Mouse (Mus musculus) stomach, embryonic 15.5 days (tissue): ENCODE measurements around the gene Pawr. TPM values are rescaled to one million over a fixed set of nuclear protein-coding genes. Genes with fewer than 3 reads are reported as not detected.

Source experiments
- ATAC-seq: fragments of 200-750 bp; cut with Nextera tagmentation; 2 replicates; pipeline ENCODE4 v1.8.0; 2017; ENCODE audit warnings: low read depth, moderate number of reproducible peaks, moderate TSS enrichment; ENCODE audit not compliant: insufficient read depth, low FRiP score
- H3K27ac ChIP-seq: fragments of 300-500 bp; sonication (generic); 2 replicates; pipeline ENCODE4 v1.5.1; 2015; ENCODE audit warnings: mild to moderate bottlenecking, inconsistent platforms
- H3K27me3 ChIP-seq: fragments of 300-500 bp; sonication (generic); replicated peaks from 2 replicates; pipeline ENCODE4 v1.6.1; 2015; ENCODE audit warnings: inconsistent platforms
- H3K36me3 ChIP-seq: fragments of 300-500 bp; sonication (generic); 2 replicates; pipeline ENCODE4 v1.6.1; 2015; ENCODE audit warnings: inconsistent platforms
- H3K4me1 ChIP-seq: fragments of 300-500 bp; sonication (generic); 2 replicates; pipeline ENCODE4 v1.6.1; 2015; ENCODE audit warnings: inconsistent platforms
- H3K4me2 ChIP-seq: fragments of 300-500 bp; sonication (generic); 2 replicates; pipeline ENCODE4 v1.6.1; 2015; ENCODE audit warnings: mild to moderate bottlenecking, inconsistent platforms
- H3K4me3 ChIP-seq: fragments of 300-500 bp; sonication (generic); replicated peaks from 2 replicates; pipeline ENCODE4 v1.5.1; 2015; ENCODE audit warnings: inconsistent platforms
- H3K9ac ChIP-seq: fragments of 300-500 bp; sonication (generic); 2 replicates; pipeline ENCODE4 v1.6.1; 2015; ENCODE audit warnings: inconsistent platforms
- H3K9me3 ChIP-seq: fragments of 300-500 bp; sonication (generic); 2 replicates; pipeline ENCODE4 v1.6.1; 2016; ENCODE audit warnings: inconsistent platforms
- WGBS: fragments of 180-500 bp; shearing (Covaris S2); methylation state at CpG from one replicate; pipeline ENCODE4 v1.1.7; 2015; 5-methylcytosine and 5-hydroxymethylcytosine counted together
- polyA plus RNA-seq: library from polyadenylated mRNA; unstranded; fragments of >200 nt; fragmentation: Nextera tagmentation; extraction: Ambion mirVana; gene quantifications from 2 replicates; pipeline ENCODE4 v1.2.1, GENCODE M21; 2015

Gene Pawr
- polyA plus RNA-seq, 1 experiment from 2014 or later = 15.0 TPM

GRCm38 (mm10) chr10:108293620-108294195 lies 38.2 kb upstream of the Pawr start:
- Histone ChIP-seq H3K4me1 (no peaks in the 10 kb centered on the region), H3K4me3 (no peak overlapping the region), H3K27ac (no peak overlapping the region), H3K4me2 (no peak overlapping the region), H3K9ac (no peak overlapping the region), H3K36me3 (no peaks in the 10 kb centered on the region), H3K27me3 (no peaks in the 10 kb centered on the region), H3K9me3 (no peaks in the 10 kb centered on the region)
- WGBS = 83% methylated on average over 16 of the region's 16 CpGs
- ATAC-seq = no peak

- H3K27ac ChIP-seq = no peak overlapping the region
- no peak overlapping the region for H3K9ac ChIP-seq
- H3K27me3 ChIP-seq = no peaks in the 10 kb centered on the region
- ATAC-seq = no peak
- H3K9me3 ChIP-seq = no peaks in the 10 kb centered on the region
- H3K36me3 ChIP-seq = no peaks in the 10 kb centered on the region
- H3K4me2 ChIP-seq = no peak overlapping the region
- no peak overlapping the region for H3K4me3 ChIP-seq
- WGBS = 83% methylated on average over 7 of the region's 7 CpGs
- H3K4me1 ChIP-seq = no peaks in the 10 kb centered on the region
Measured at GRCm38 (mm10) chr10:108294766-108295165, 37.2 kb upstream of the Pawr start.

GRCm38 (mm10) chr10:108296446-108296845 lies 35.5 kb upstream of the Pawr start:
- WGBS = 85% methylated on average over 7 of the region's 7 CpGs
- no peaks in the 10 kb centered on the region for H3K27me3 ChIP-seq
- no peak overlapping the region for H3K27ac ChIP-seq
- no peak overlapping the region for H3K4me3 ChIP-seq
- H3K9ac ChIP-seq = no peak overlapping the region
- H3K9me3 ChIP-seq = no peaks in the 10 kb centered on the region
- no peaks in the 10 kb centered on the region for H3K36me3 ChIP-seq
- no peak overlapping the region for H3K4me2 ChIP-seq
- no peak for ATAC-seq
- H3K4me1 ChIP-seq = no peaks in the 10 kb centered on the region

- no peaks in the 10 kb centered on the region for H3K27me3 ChIP-seq
- H3K27ac ChIP-seq = no peak overlapping the region
- no peaks in the 10 kb centered on the region for H3K9me3 ChIP-seq
- H3K9ac ChIP-seq = no peak overlapping the region
- no peak overlapping the region for H3K4me3 ChIP-seq
- H3K4me2 ChIP-seq = no peak overlapping the region
- no peaks in the 10 kb centered on the region for H3K4me1 ChIP-seq
- WGBS = 91% methylated on average over 13 of the region's 13 CpGs
- ATAC-seq = no peak
- H3K36me3 ChIP-seq = no peaks in the 10 kb centered on the region
Measured at GRCm38 (mm10) chr10:108298261-108298660, 33.7 kb upstream of the Pawr start.

GRCm38 (mm10) chr10:108298841-108299545 lies 32.9 kb upstream of the Pawr start:
- Histone ChIP-seq H3K4me3 (no peak overlapping the region), H3K9me3 (no peaks in the 10 kb centered on the region), H3K27ac (no peak overlapping the region), H3K27me3 (no peaks in the 10 kb centered on the region), H3K36me3 (no peaks in the 10 kb centered on the region), H3K9ac (no peak overlapping the region), H3K4me2 (no peak overlapping the region), H3K4me1 (no peaks in the 10 kb centered on the region)
- WGBS = 70% methylated on average over 16 of the region's 17 CpGs
- no peak for ATAC-seq

- Histone ChIP-seq H3K4me3 (no peak overlapping the region), H3K36me3 (no peaks in the 10 kb centered on the region), H3K4me2 (no peak overlapping the region), H3K27ac (no peak overlapping the region), H3K9me3 (no peaks in the 10 kb centered on the region), H3K9ac (no peak overlapping the region), H3K4me1 (no peaks in the 10 kb centered on the region), H3K27me3 (no peaks in the 10 kb centered on the region)
- WGBS = 54% methylated on average over 11 of the region's 11 CpGs
- ATAC-seq = 0 out of 2 replicates have a peak, but pooled peaks have one; percentile 41
Measured at GRCm38 (mm10) chr10:108299828-108300227, 32.1 kb upstream of the Pawr start.

GRCm38 (mm10) chr10:108300843-108301242 lies 31.1 kb upstream of the Pawr start:
- Histone ChIP-seq H3K9me3 (no peaks in the 10 kb centered on the region), H3K27ac (no peak overlapping the region), H3K9ac (no peak overlapping the region), H3K4me2 (peak overlapping the region; percentile 42), H3K4me1 (no peaks in the 10 kb centered on the region), H3K4me3 (no peak overlapping the region), H3K27me3 (no peaks in the 10 kb centered on the region), H3K36me3 (no peaks in the 10 kb centered on the region)
- 12% methylated on average over 19 of the region's 19 CpGs for WGBS
- peak; percentile 72 for ATAC-seq

GRCm38 (mm10) chr10:108307772-108308171 lies 24.1 kb upstream of the Pawr start:
- Histone ChIP-seq H3K4me2 (no peak overlapping the region), H3K4me3 (no peak overlapping the region), H3K27ac (no peak overlapping the region), H3K9me3 (no peaks in the 10 kb centered on the region), H3K9ac (no peak overlapping the region), H3K4me1 (no peaks in the 10 kb centered on the region), H3K36me3 (no peaks in the 10 kb centered on the region), H3K27me3 (no peaks in the 10 kb centered on the region)
- ATAC-seq = no peak
- 65% methylated on average over 11 of the region's 11 CpGs for WGBS

GRCm38 (mm10) chr10:108310195-108310594 lies 21.7 kb upstream of the Pawr start:
- 72% methylated on average over 5 of the region's 5 CpGs for WGBS
- no peak overlapping the region for H3K4me3 ChIP-seq
- no peaks in the 10 kb centered on the region for H3K27me3 ChIP-seq
- no peak overlapping the region for H3K9ac ChIP-seq
- no peak for ATAC-seq
- no peak overlapping the region for H3K4me2 ChIP-seq
- no peaks in the 10 kb centered on the region for H3K36me3 ChIP-seq
- no peak overlapping the region for H3K27ac ChIP-seq
- H3K4me1 ChIP-seq = no peaks in the 10 kb centered on the region
- H3K9me3 ChIP-seq = no peaks in the 10 kb centered on the region

GRCm38 (mm10) chr10:108311396-108311795 lies 20.5 kb upstream of the Pawr start:
- 85% methylated on average over 3 of the region's 3 CpGs for WGBS

GRCm38 (mm10) chr10:108313845-108314244 lies 18.1 kb upstream of the Pawr start:
- Histone ChIP-seq H3K27ac (no peak overlapping the region), H3K27me3 (no peaks in the 10 kb centered on the region), H3K4me3 (no peak overlapping the region), H3K9me3 (no peaks in the 10 kb centered on the region), H3K4me2 (no peak overlapping the region), H3K9ac (no peak overlapping the region), H3K4me1 (no peaks in the 10 kb centered on the region), H3K36me3 (no peaks in the 10 kb centered on the region)
- ATAC-seq = no peak
- WGBS = 72% methylated on average over 6 of the region's 6 CpGs

More at GRCm38 (mm10) chr10:108311396-108311795, 20.5 kb upstream of the Pawr start:
- Histone ChIP-seq H3K4me3 (no peak overlapping the region), H3K4me2 (no peak overlapping the region), H3K9me3 (no peaks in the 10 kb centered on the region), H3K9ac (no peak overlapping the region), H3K27me3 (no peaks in the 10 kb centered on the region), H3K4me1 (no peaks in the 10 kb centered on the region), H3K36me3 (no peaks in the 10 kb centered on the region), H3K27ac (no peak overlapping the region)
- ATAC-seq = no peak

- Histone ChIP-seq H3K27me3 (no peaks in the 10 kb centered on the region), H3K27ac (no peak overlapping the region), H3K4me1 (no peaks in the 10 kb centered on the region), H3K9ac (no peak overlapping the region), H3K36me3 (no peaks in the 10 kb centered on the region), H3K4me2 (no peak overlapping the region), H3K9me3 (no peaks in the 10 kb centered on the region), H3K4me3 (no peak overlapping the region)
- WGBS = 79% methylated on average over 8 of the region's 8 CpGs
- no peak for ATAC-seq
Measured at GRCm38 (mm10) chr10:108314396-108314795, 17.5 kb upstream of the Pawr start.
